Comparison of ENCODE assay signal across 11 mouse cellular contexts in genomic region chr9:118975211-118975671, GRCm38 (mm10). TPM values are rescaled to one million over a fixed set of nuclear protein-coding genes. Genes with fewer than 3 reads are reported as not detected.
A peak's percentile ranks its signal among the peaks of the same experiment; 100 is the strongest.
DNase-seq lines count a peak whose midpoint lies in the region; ATAC-seq and TF ChIP-seq lines count a peak whose summit lies in the region.
"Had no signal": no experiment of that assay in that cellular context is flagged by ENCODE, and none has a peak within 500 bp of the region (broad histone marks: within the 10 kb centered on the region; RNA-seq: fewer than 3 reads in every experiment).

No protein-coding gene starts in this region.

- no peak for ATAC-seq in forebrain, embryonic 11.5 days (replicated peaks; ENCODE audit: low FRiP score)
- ATAC-seq in forebrain, embryonic 14.5 days = no peak
- no peak for ATAC-seq in limb, embryonic 11.5 days (ENCODE audit: insufficient number of reproducible peaks, low FRiP score, low TSS enrichment, low read depth)
- peak; percentile 61; the same call in 1 of the 2 replicates for ATAC-seq in stomach, postnatal 0 days (ENCODE audit: low FRiP score, low TSS enrichment)

- no peak for TF ChIP-seq POLR2A in testis, adult 2 months (IDR thresholded peaks at IDR 0.05; ENCODE audit: control insufficient read depth, low read depth, low read length)

- 61% methylated on average over 11 of the region's 11 CpGs for WGBS in forebrain, embryonic 11.5 days
- WGBS in forebrain, embryonic 14.5 days = 71% methylated on average over 11 of the region's 11 CpGs
- WGBS in limb, embryonic 11.5 days = 65% methylated on average over 11 of the region's 11 CpGs
- 52% methylated on average over 11 of the region's 11 CpGs for WGBS in stomach, postnatal 0 days

- H3K9ac ChIP-seq in forebrain, embryonic 11.5 days (ENCODE audit: low read length) = no peak overlapping the region
- no peak overlapping the region for H3K9ac ChIP-seq in forebrain, embryonic 14.5 days (ENCODE audit: low read length)
- no peak overlapping the region for H3K9ac ChIP-seq in limb, embryonic 11.5 days (ENCODE audit: low read length)
- H3K9ac ChIP-seq in stomach, postnatal 0 days (ENCODE audit: low read length) = no peak overlapping the region
- H3K9ac ChIP-seq: midbrain, embryonic 13.5 days had no signal

- no peaks in the 10 kb centered on the region; the same call in 1 of the 2 replicates for H3K9me3 ChIP-seq in forebrain, embryonic 11.5 days (ENCODE audit: control insufficient read depth, low read length)
- no peaks in the 10 kb centered on the region for H3K9me3 ChIP-seq in forebrain, embryonic 14.5 days (replicated peaks; ENCODE audit: control insufficient read depth, low read length)
- H3K9me3 ChIP-seq in limb, embryonic 11.5 days (ENCODE audit: control insufficient read depth, low read length) = no peaks in the 10 kb centered on the region
- no peaks in the 10 kb centered on the region for H3K9me3 ChIP-seq in stomach, postnatal 0 days (ENCODE audit: control insufficient read depth, low read length)

- no peaks in the 10 kb centered on the region for H3K36me3 ChIP-seq in forebrain, embryonic 11.5 days (ENCODE audit: control insufficient read depth, insufficient read depth, low read length)
- H3K36me3 ChIP-seq in forebrain, embryonic 14.5 days (ENCODE audit: control insufficient read depth, insufficient read depth, low read length) = no peaks in the 10 kb centered on the region
- H3K36me3 ChIP-seq in testis, adult 2 months (ENCODE audit: control insufficient read depth, insufficient read depth, low read length) = no peaks in the 10 kb centered on the region
- H3K36me3 ChIP-seq in limb, embryonic 11.5 days (ENCODE audit: control insufficient read depth, insufficient read depth, low read length) = no peaks in the 10 kb centered on the region
- no peaks in the 10 kb centered on the region for H3K36me3 ChIP-seq in stomach, postnatal 0 days (ENCODE audit: control insufficient read depth, insufficient read depth, low read length)
- H3K36me3 ChIP-seq: midbrain, embryonic 13.5 days had no signal

- no peak for TF ChIP-seq EP300 in stomach, postnatal 0 days (optimal IDR thresholded peaks at IDR 0.05)

- no peak overlapping the region for H3K27ac ChIP-seq in forebrain, embryonic 11.5 days (ENCODE audit: low read depth, low read length)
- H3K27ac ChIP-seq in forebrain, embryonic 14.5 days (ENCODE audit: low read depth, low read length) = no peak overlapping the region
- H3K27ac ChIP-seq in testis, adult 2 months (ENCODE audit: control insufficient read depth, insufficient read depth, low read depth, low read length) = peak overlapping the region; percentile 56
- H3K27ac ChIP-seq in limb, embryonic 11.5 days (replicated peaks; ENCODE audit: low read depth, low read length) = peak overlapping the region; percentile 59; the same call in 1 of the 2 replicates
- H3K27ac ChIP-seq in stomach, postnatal 0 days (replicated peaks) = peak overlapping the region; percentile 53; the same call in 1 of the 2 replicates
- H3K27ac ChIP-seq: midbrain, embryonic 13.5 days had no signal

- TF ChIP-seq CTCF in testis, adult 2 months (IDR thresholded peaks at IDR 0.05; ENCODE audit: control insufficient read depth, insufficient read depth, insufficient replicate concordance, low read depth, low read length) = no peak
- TF ChIP-seq CTCF in stomach, postnatal 0 days (IDR thresholded peaks at IDR 0.05; ENCODE audit: low read depth) = no peak

- no peak overlapping the region for H3K4me2 ChIP-seq in forebrain, embryonic 11.5 days (ENCODE audit: low read depth, low read length, severe bottlenecking)
- no peak overlapping the region for H3K4me2 ChIP-seq in forebrain, embryonic 14.5 days (ENCODE audit: low read length)
- H3K4me2 ChIP-seq in limb, embryonic 11.5 days (ENCODE audit: low read depth, severe bottlenecking) = no peak overlapping the region
- H3K4me2 ChIP-seq in stomach, postnatal 0 days (replicated peaks; ENCODE audit: low read depth) = no peak overlapping the region
- H3K4me2 ChIP-seq: midbrain, embryonic 13.5 days had no signal

- peaks cover 9% of the 10 kb centered on the region; the same call in 1 of the 2 replicates for H3K4me1 ChIP-seq in forebrain, embryonic 11.5 days (replicated peaks; ENCODE audit: control insufficient read depth, insufficient read depth, low read length)
- peaks cover 14% of the 10 kb centered on the region for H3K4me1 ChIP-seq in forebrain, embryonic 14.5 days (ENCODE audit: control insufficient read depth, insufficient read depth, low read length)
- H3K4me1 ChIP-seq in testis, adult 2 months (ENCODE audit: control insufficient read depth, insufficient read depth, low read length) = peaks cover 5% of the 10 kb centered on the region
- peaks cover 42% of the 10 kb centered on the region for H3K4me1 ChIP-seq in limb, embryonic 11.5 days (ENCODE audit: control insufficient read depth, insufficient read depth, low read length)
- peaks cover 4% of the 10 kb centered on the region; the same call in 1 of the 2 replicates for H3K4me1 ChIP-seq in stomach, postnatal 0 days (replicated peaks; ENCODE audit: control insufficient read depth, insufficient read depth)

- DNase-seq in forebrain, embryonic 11.5 days (ENCODE audit: low spot score) = peak; percentile 61
- DNase-seq in forebrain, embryonic 14.5 days (ENCODE audit: low spot score) = no peak
- no peak for DNase-seq in testis, postnatal 14 days (ENCODE audit: low spot score)
- DNase-seq in limb, embryonic 11.5 days (ENCODE audit: low spot score) = peak; percentile 53
- no peak for DNase-seq in stomach, postnatal 0 days (ENCODE audit: low spot score)
- DNase-seq in spleen, adult 12 weeks (ENCODE audit: low spot score) = no peak
- no peak for DNase-seq in right cerebral cortex, adult 2 months (ENCODE audit: low spot score in 2 of 2)
- DNase-seq: cerebellum, postnatal 36 days; right cerebral cortex, postnatal 4 days had no signal

- H3K4me3 ChIP-seq in forebrain, embryonic 11.5 days (ENCODE audit: low read depth, low read length) = no peak overlapping the region
- H3K4me3 ChIP-seq in forebrain, embryonic 14.5 days (ENCODE audit: low read depth, low read length) = no peak overlapping the region
- no peak overlapping the region for H3K4me3 ChIP-seq in testis, adult 2 months (ENCODE audit: control insufficient read depth, low read depth, low read length)
- H3K4me3 ChIP-seq in limb, embryonic 11.5 days (ENCODE audit: low read depth, low read length) = no peak overlapping the region
- H3K4me3 ChIP-seq in stomach, postnatal 0 days (ENCODE audit: low read depth, low read length) = no peak overlapping the region
- H3K4me3 ChIP-seq: midbrain, embryonic 13.5 days had no signal

- H3K27me3 ChIP-seq in forebrain, embryonic 11.5 days (ENCODE audit: control insufficient read depth, insufficient read depth, low read length) = no peaks in the 10 kb centered on the region
- H3K27me3 ChIP-seq in forebrain, embryonic 14.5 days (replicated peaks; ENCODE audit: control insufficient read depth, insufficient read depth, low read length) = no peaks in the 10 kb centered on the region
- no peaks in the 10 kb centered on the region for H3K27me3 ChIP-seq in testis, adult 2 months (ENCODE audit: control insufficient read depth, insufficient read depth, low read length)
- no peaks in the 10 kb centered on the region for H3K27me3 ChIP-seq in limb, embryonic 11.5 days (ENCODE audit: control insufficient read depth, insufficient read depth, low read length)
- H3K27me3 ChIP-seq in stomach, postnatal 0 days (ENCODE audit: control insufficient read depth, insufficient read depth, low read length) = no peaks in the 10 kb centered on the region

RNA-seq across cellular contexts. Expression of gene Ctdspl, which starts 49.0 kb away (rescaled TPM):
- 9.0 and 9.1 TPM in 2 replicates for polyA plus RNA-seq in forebrain, embryonic 11.5 days (2014; fragmentation: Nextera tagmentation; extraction: Ambion mirVana)
- polyA plus RNA-seq in forebrain, embryonic 14.5 days (2014; fragmentation: Nextera tagmentation; extraction: Ambion mirVana) = 5.7 and 6.4 TPM in 2 replicates
- 7.8 and 8.1 TPM in 2 replicates for polyA plus RNA-seq in testis, adult 2 months (2012; rRNA removed)
- polyA plus RNA-seq in limb, embryonic 11.5 days (2014; fragmentation: Nextera tagmentation; extraction: Ambion mirVana) = 13.6 and 13.9 TPM in 2 replicates
- 7.4 and 9.0 TPM in 2 replicates for polyA plus RNA-seq in stomach, postnatal 0 days (2015; fragmentation: Nextera tagmentation; extraction: Ambion mirVana)

Comparison
In these comparisons a context has a peak if more than half of its experiments do, and no peak if none do; other contexts are left out.
1. DNase-seq: peak in forebrain, embryonic 11.5 days (single experiment) and limb, embryonic 11.5 days (single experiment); none in forebrain, embryonic 14.5 days (single experiment), testis, postnatal 14 days (single experiment), stomach, postnatal 0 days (single experiment), spleen, adult 12 weeks (single experiment) and right cerebral cortex, adult 2 months (0 of 2).
2. H3K27ac ChIP-seq: peak in testis, adult 2 months (single experiment), limb, embryonic 11.5 days (single experiment) and stomach, postnatal 0 days (single experiment); none in forebrain, embryonic 11.5 days (single experiment) and forebrain, embryonic 14.5 days (single experiment).